Mouse (Mus musculus) MEL (cell line): Measurements from ENCODE around the gene Thsd4. TPM values are rescaled to one million over a fixed set of nuclear protein-coding genes. Genes with fewer than 3 reads are reported as not detected.

Experiments
- DNase-seq: peaks from one replicate; pipeline ENCODE4 v3.0.0; 2011; ENCODE audit warnings: low read depth, low spot score
- H3K27ac ChIP-seq: 2 replicates; pipeline ENCODE4 v1.5.1; 2012; ENCODE audit warnings: low read depth, mild to moderate bottlenecking, control low read depth, low read length, moderate library complexity; ENCODE audit not compliant: control insufficient read depth
- H3K27me3 ChIP-seq, 2 experiments: fragments of 150-350 bp in 1 of 2; sonication (generic) in 1 of 2; 2 replicates each; pipeline ENCODE4 v1.6.1; 2012; ENCODE audit warnings: low read length in 2 of 2, mild to moderate bottlenecking in 2 of 2, improper control_type of control experiment in 1 of 2, moderate library complexity in 1 of 2; ENCODE audit not compliant: insufficient read depth in 2 of 2, control insufficient read depth in 1 of 2
- H3K36me3 ChIP-seq, 2 experiments: 2 replicates each; pipeline ENCODE4 v1.6.1; 2012 to 2014; ENCODE audit warnings: low read length in 2 of 2, improper control_type of control experiment in 1 of 2, inconsistent platforms in 1 of 2, mild to moderate bottlenecking in 1 of 2; ENCODE audit not compliant: insufficient read depth in 2 of 2, control insufficient read depth in 1 of 2
- H3K4me1 ChIP-seq, 2 experiments: fragments of 150-350 bp in 1 of 2; sonication (generic) in 1 of 2; 2 replicates each; pipeline ENCODE4 v1.6.1; 2012; ENCODE audit warnings: low read length in 2 of 2, improper control_type of control experiment in 1 of 2, mild to moderate bottlenecking in 1 of 2; ENCODE audit not compliant: insufficient read depth in 2 of 2, control insufficient read depth in 1 of 2
- H3K4me3 ChIP-seq, 2 experiments: fragments of 150-350 bp in 1 of 2; sonication (generic) in 1 of 2; 2 replicates each; pipeline ENCODE4 v1.5.1; 2012; ENCODE audit warnings: low read depth in 2 of 2, low read length in 2 of 2, mild to moderate bottlenecking in 2 of 2, moderate library complexity in 2 of 2, control low read depth in 1 of 2, improper control_type of control experiment in 1 of 2; ENCODE audit not compliant: control insufficient read depth in 1 of 2, insufficient read depth in 1 of 2
- H3K79me2 ChIP-seq: 2 replicates; pipeline ENCODE4 v1.6.1; 2012; ENCODE audit warnings: mild to moderate bottlenecking, low read length, moderate library complexity; ENCODE audit not compliant: control insufficient read depth, poor library complexity, insufficient read depth
- H3K9ac ChIP-seq: 2 replicates; pipeline ENCODE4 v1.6.1; 2012; ENCODE audit warnings: low read depth, mild to moderate bottlenecking, control low read depth, low read length, moderate library complexity; ENCODE audit not compliant: control insufficient read depth, poor library complexity, severe bottlenecking
- H3K9me3 ChIP-seq: fragments of 150-350 bp; sonication (generic); replicated peaks from 2 replicates; pipeline ENCODE4 v1.6.1; 2012; ENCODE audit warnings: mild to moderate bottlenecking, low read length, improper control_type of control experiment, moderate library complexity; ENCODE audit not compliant: insufficient read depth
- CHD1 ChIP-seq: IDR thresholded peaks from 2 replicates; pipeline ENCODE4 v1.6.1; 2012; ENCODE audit warnings: low read depth, mild to moderate bottlenecking, inconsistent platforms, low read length, improper control_type of control experiment
- E2F4 ChIP-seq: IDR thresholded peaks from 2 replicates; pipeline ENCODE4 v1.6.1; 2011; ENCODE audit warnings: low read depth, low read length, improper control_type of control experiment, borderline replicate concordance
- ELF1 ChIP-seq: IDR thresholded peaks from 2 replicates; pipeline ENCODE4 v1.6.1; 2014; ENCODE audit warnings: low read depth, mild to moderate bottlenecking, inconsistent platforms, low read length, improper control_type of control experiment, moderate library complexity
- ETS1 ChIP-seq: IDR thresholded peaks from 2 replicates; pipeline ENCODE4 v1.6.1; 2012; ENCODE audit warnings: low read depth, mild to moderate bottlenecking, inconsistent platforms, low read length, improper control_type of control experiment, moderate library complexity
- HCFC1 ChIP-seq: IDR thresholded peaks from 2 replicates; pipeline ENCODE4 v1.6.1; 2012; ENCODE audit warnings: low read depth, mild to moderate bottlenecking, inconsistent platforms, low read length, improper control_type of control experiment, moderate library complexity
- JUND ChIP-seq: IDR thresholded peaks from 2 replicates; pipeline ENCODE4 v1.6.1; 2011; ENCODE audit warnings: low read depth, mild to moderate bottlenecking, improper control_type of control experiment, low read length
- MAFK ChIP-seq: IDR thresholded peaks from 2 replicates; pipeline ENCODE4 v1.6.1; 2011; ENCODE audit warnings: low read depth, mild to moderate bottlenecking, low read length, improper control_type of control experiment, borderline replicate concordance
- MAZ ChIP-seq: IDR thresholded peaks from 2 replicates; pipeline ENCODE4 v1.6.1; 2012; ENCODE audit warnings: low read depth, mild to moderate bottlenecking, inconsistent platforms, low read length, improper control_type of control experiment
- MXI1 ChIP-seq: IDR thresholded peaks from 2 replicates; pipeline ENCODE4 v1.6.1; 2011; ENCODE audit warnings: mild to moderate bottlenecking, low read depth, low read length, improper control_type of control experiment
- MYC ChIP-seq: IDR thresholded peaks from 2 replicates; pipeline ENCODE4 v1.6.1; 2011; ENCODE audit warnings: low read depth, mild to moderate bottlenecking, low read length, improper control_type of control experiment, moderate library complexity
- NELFE ChIP-seq: IDR thresholded peaks from 2 replicates; pipeline ENCODE4 v1.6.1; 2011; ENCODE audit warnings: low read depth, low read length, improper control_type of control experiment
- POLR2A ChIP-seq, 2 experiments: IDR thresholded peaks; 2 replicates each; pipeline ENCODE4 v1.6.1; 2011 to 2012; ENCODE audit warnings: low read length in 2 of 2, mild to moderate bottlenecking in 2 of 2, control low read depth in 1 of 2, improper control_type of control experiment in 1 of 2, low read depth in 1 of 2, moderate library complexity in 1 of 2; ENCODE audit not compliant: control insufficient read depth in 1 of 2, insufficient read depth in 1 of 2, poor library complexity in 1 of 2
- POLR2AphosphoS2 ChIP-seq: IDR thresholded peaks from 2 replicates; pipeline ENCODE4 v1.6.1; 2011; ENCODE audit warnings: low read length, improper control_type of control experiment
- POLR2AphosphoS5 ChIP-seq: IDR thresholded peaks from 2 replicates; pipeline ENCODE4 v1.6.1; 2012; ENCODE audit warnings: low read depth, borderline replicate concordance, mild to moderate bottlenecking, inconsistent platforms, low read length, moderate library complexity, mixed read lengths
- RAD21 ChIP-seq: IDR thresholded peaks from 2 replicates; pipeline ENCODE4 v1.6.1; 2011; ENCODE audit warnings: mild to moderate bottlenecking, low read depth, low read length, improper control_type of control experiment
- RCOR1 ChIP-seq: IDR thresholded peaks from 2 replicates; pipeline ENCODE4 v1.6.1; 2012; ENCODE audit warnings: low read depth, mild to moderate bottlenecking, inconsistent platforms, low read length, improper control_type of control experiment
- SMC3 ChIP-seq: IDR thresholded peaks from 2 replicates; pipeline ENCODE4 v1.6.1; 2011; ENCODE audit warnings: low read depth, low read length, improper control_type of control experiment
- TAL1 ChIP-seq: IDR thresholded peaks from 2 replicates; pipeline ENCODE4 v1.6.1; 2012; ENCODE audit warnings: mild to moderate bottlenecking, inconsistent platforms, low read length, moderate library complexity, mixed read lengths
- TCF12 ChIP-seq: IDR thresholded peaks from 2 replicates; pipeline ENCODE4 v1.6.1; 2014; ENCODE audit warnings: low read depth, mild to moderate bottlenecking, inconsistent platforms, low read length, improper control_type of control experiment, moderate library complexity
- UBTF ChIP-seq: IDR thresholded peaks from 2 replicates; pipeline ENCODE4 v1.6.1; 2012; ENCODE audit warnings: low read depth, mild to moderate bottlenecking, inconsistent platforms, low read length, improper control_type of control experiment, moderate library complexity, borderline replicate concordance; ENCODE audit not compliant: insufficient read depth
- USF1 ChIP-seq: IDR thresholded peaks from 2 replicates; pipeline ENCODE4 v1.6.1; 2014; ENCODE audit warnings: low read depth, mild to moderate bottlenecking, inconsistent platforms, low read length, improper control_type of control experiment, moderate library complexity
- ZKSCAN1 ChIP-seq: IDR thresholded peaks from 2 replicates; pipeline ENCODE4 v1.6.1; 2012; ENCODE audit warnings: low read depth, mild to moderate bottlenecking, inconsistent platforms, low read length, improper control_type of control experiment, moderate library complexity
- ZMIZ1 ChIP-seq: IDR thresholded peaks from 2 replicates; pipeline ENCODE4 v1.6.1; 2012; ENCODE audit warnings: low read depth, mild to moderate bottlenecking, inconsistent platforms, low read length, improper control_type of control experiment, moderate library complexity
- ZNF384 ChIP-seq: IDR thresholded peaks from 2 replicates; pipeline ENCODE4 v1.6.1; 2012; ENCODE audit warnings: low read depth, mild to moderate bottlenecking, inconsistent platforms, low read length, improper control_type of control experiment
- polyA plus RNA-seq, 2 experiments: library from polyadenylated mRNA; stranded (reverse) in 1 of 2; unstranded in 1 of 2; fragments of >175 nt in 1 of 2; fragments of >200 nt in 1 of 2; gene quantifications; 2 replicates each; pipeline versions ENCODE4 v1.2.1 to v1.2.4; 2012; ENCODE audit warnings: low replicate concordance in 2 of 2, low read depth in 1 of 2; ENCODE audit not compliant: insufficient read length in 2 of 2, insufficient read depth in 1 of 2, missing spikeins in 1 of 2
- total RNA-seq: library from RNA; depleted of rRNA; stranded (reverse); fragments of 300-350 nt; gene quantifications from 2 replicates; pipeline ENCODE4 v1.2.3, GENCODE M21; 2012

The Thsd4 gene
- total and polyA plus RNA-seq, 3 experiments = 0.08 TPM; not detected in 1

- Histone ChIP-seq H3K9me3 (no peaks in the 10 kb centered on the region), H3K27ac (no peak overlapping the region), H3K4me3 (no peak overlapping the region), H3K4me1 (no peaks in the 10 kb centered on the region), H3K9ac (no peak overlapping the region), H3K36me3 (no peaks in the 10 kb centered on the region), H3K79me2 (no peaks in the 10 kb centered on the region), H3K27me3 (no peaks in the 10 kb centered on the region)
- DNase-seq = no peak
- TF ChIP-seq MAFK (no peak), POLR2AphosphoS5 (no peak), USF1 (no peak), HCFC1 (no peak), ETS1 (no peak), UBTF (no peak), E2F4 (no peak), RCOR1 (no peak), JUND (no peak), TCF12 (no peak), MAZ (no peak), ZNF384 (no peak), POLR2AphosphoS2 (no peak), MXI1 (no peak), TAL1 (no peak), NELFE (no peak), RAD21 (no peak)
- TF ChIP-seq, all 39 proteins: peak for 0
Measured at GRCm38 (mm10) chr9:60398073-60398472, 123.8 kb downstream of the Thsd4 start.

- H3K4me3 ChIP-seq = no peak overlapping the region
- H3K9me3 ChIP-seq = no peaks in the 10 kb centered on the region
- H3K79me2 ChIP-seq = no peaks in the 10 kb centered on the region
- TF ChIP-seq SMC3 = no peak
- no peak for TF ChIP-seq ELF1
- no peak for TF ChIP-seq ZKSCAN1
- TF ChIP-seq MYC = no peak
- no peak for TF ChIP-seq POLR2A (IDR thresholded peaks at IDR 0.05; ENCODE audit: control insufficient read depth in 1 of 2, insufficient read depth in 1 of 2, low read depth in 1 of 2, low read length in 2 of 2, poor library complexity in 1 of 2)
- no peak for TF ChIP-seq POLR2AphosphoS2
- TF ChIP-seq CHD1 = no peak
- no peak for TF ChIP-seq ZMIZ1
- H3K36me3 ChIP-seq = no peaks in the 10 kb centered on the region
- no peak overlapping the region for H3K27ac ChIP-seq
- no peaks in the 10 kb centered on the region for H3K4me1 ChIP-seq
- H3K27me3 ChIP-seq = no peaks in the 10 kb centered on the region
- no peak overlapping the region for H3K9ac ChIP-seq
- no peak for DNase-seq
Measured at GRCm38 (mm10) chr9:60396096-60396495, 125.8 kb downstream of the Thsd4 start.
